Mouse (Mus musculus): Measurements from ENCODE around the gene Syp. TPM values are rescaled to one million over a fixed set of nuclear protein-coding genes. Genes with fewer than 3 reads are reported as not detected.
A peak's percentile ranks its signal among the peaks of the same experiment; 100 is the strongest.

The Syp gene
- polyA plus RNA-seq, 1 experiment from 2014 or later = 26.5 TPM

DNA sequence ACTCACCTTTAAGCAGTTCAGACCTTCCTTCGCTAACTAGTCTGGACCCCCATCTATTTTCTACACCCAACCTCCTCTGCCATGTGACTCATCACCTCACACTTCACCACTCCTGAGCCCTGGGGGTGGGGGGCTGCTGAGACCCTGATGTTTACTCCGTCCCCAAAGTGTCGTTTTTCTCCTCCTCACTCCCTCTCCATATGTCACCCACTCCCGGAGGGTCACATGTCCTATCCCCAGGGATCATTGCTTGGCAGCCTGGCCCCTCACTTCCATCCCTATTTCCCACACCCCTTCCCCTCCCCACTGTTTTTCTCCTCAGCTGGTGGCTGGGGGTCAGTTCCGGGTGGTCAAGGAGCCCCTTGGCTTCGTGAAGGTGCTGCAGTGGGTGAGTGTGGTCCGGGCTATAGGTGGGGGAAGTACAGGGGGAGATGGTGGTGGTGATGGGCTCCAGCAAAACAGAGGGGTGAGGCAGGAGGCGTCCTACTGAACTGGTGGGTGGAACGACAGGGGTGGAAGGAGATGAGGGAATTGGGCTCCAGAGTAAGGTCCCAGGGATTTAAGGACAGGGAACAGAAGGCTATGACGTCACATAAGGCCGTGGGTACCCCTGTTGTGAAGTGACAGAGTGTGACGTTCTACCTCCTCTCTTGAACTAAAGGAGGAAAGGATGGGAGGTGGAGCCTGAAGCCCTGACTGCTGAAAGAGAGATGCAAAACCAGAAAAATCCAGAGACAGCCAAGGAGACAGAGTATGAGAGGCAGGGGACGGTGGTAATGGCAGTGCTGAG is 1.5 kb downstream of the Syp start:
- peak overlapping the region; percentile 58 for H3K4me3 ChIP-seq
- H3K9me3 ChIP-seq = 0 out of 2 replicates have a peak, but pooled peaks cover 7% of the 10 kb centered on the region
- H3K27ac ChIP-seq = peak overlapping the region; percentile 53
- DNase-seq (ENCODE audit: low spot score) = no peak
- WGBS = 28% methylated on average over 13 of the region's 13 CpGs
- peaks cover 14% of the 10 kb centered on the region; the same call in 1 of the 2 replicates for H3K27me3 ChIP-seq (ENCODE audit: insufficient read depth, poor library complexity, severe bottlenecking)
- H3K4me1 ChIP-seq (replicated peaks) = peaks cover 17% of the 10 kb centered on the region
- H3K36me3 ChIP-seq = no peaks in the 10 kb centered on the region

DNA sequence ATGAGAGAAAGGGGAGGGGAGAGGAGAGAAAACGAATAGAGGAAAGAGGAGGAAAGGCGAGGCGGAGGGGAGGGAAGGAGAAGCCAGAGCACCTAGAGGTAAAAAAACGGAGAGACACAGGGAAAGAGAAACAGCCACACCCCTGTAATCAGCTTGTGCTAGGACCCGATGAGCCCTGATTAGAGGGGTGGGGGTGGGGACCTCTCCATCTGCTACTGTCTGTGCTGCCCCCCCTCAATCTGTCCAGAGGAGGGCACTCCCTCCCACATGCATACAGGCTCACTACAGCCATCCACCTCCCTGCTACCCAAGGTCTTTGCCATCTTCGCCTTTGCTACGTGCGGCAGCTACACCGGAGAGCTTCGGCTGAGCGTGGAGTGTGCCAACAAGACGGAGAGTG is 2.5 kb downstream of the Syp start:
- no peak overlapping the region for H3K4me3 ChIP-seq
- H3K36me3 ChIP-seq = no peaks in the 10 kb centered on the region
- DNase-seq (ENCODE audit: low spot score) = no peak
- H3K4me1 ChIP-seq (replicated peaks) = peaks cover 17% of the 10 kb centered on the region
- WGBS = 31% methylated on average over 12 of the region's 12 CpGs
- peaks cover 14% of the 10 kb centered on the region; the same call in 1 of the 2 replicates for H3K27me3 ChIP-seq (ENCODE audit: insufficient read depth, poor library complexity, severe bottlenecking)
- no peak overlapping the region for H3K27ac ChIP-seq
- 0 out of 2 replicates have a peak, but pooled peaks cover 7% of the 10 kb centered on the region for H3K9me3 ChIP-seq

DNA sequence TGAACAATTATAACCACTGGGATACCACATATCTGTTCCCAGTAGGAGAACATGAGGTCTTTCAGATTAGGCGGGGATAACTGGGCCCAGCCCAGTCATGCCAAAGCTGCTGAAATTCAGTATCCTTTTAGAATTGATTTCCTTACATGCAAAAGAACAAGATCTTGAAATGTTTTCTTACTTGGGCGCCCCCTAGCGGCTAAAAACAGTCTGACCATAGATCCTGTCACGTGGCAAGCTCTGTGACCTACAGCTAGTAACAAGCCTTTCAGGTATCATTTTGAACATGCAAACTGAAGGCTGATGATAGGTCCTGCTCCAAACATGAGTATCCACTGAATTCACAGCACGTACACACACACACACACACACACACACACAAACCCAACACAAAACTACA is 7.1 kb downstream of the Syp start:
- peaks cover 7% of the 10 kb centered on the region; the same call in 1 of the 2 replicates for H3K9me3 ChIP-seq
- no peak overlapping the region for H3K27ac ChIP-seq
- peaks cover 4% of the 10 kb centered on the region; the same call in 1 of the 2 replicates for H3K27me3 ChIP-seq (ENCODE audit: insufficient read depth, poor library complexity, severe bottlenecking)
- WGBS = 7% methylated on average over 5 of the region's 5 CpGs
- H3K36me3 ChIP-seq = no peaks in the 10 kb centered on the region
- H3K4me3 ChIP-seq = no peak overlapping the region
- peak; percentile 74 for DNase-seq (ENCODE audit: low spot score)
- 0 out of 2 replicates have a peak, but pooled peaks cover 6% of the 10 kb centered on the region for H3K4me1 ChIP-seq (replicated peaks)

DNA sequence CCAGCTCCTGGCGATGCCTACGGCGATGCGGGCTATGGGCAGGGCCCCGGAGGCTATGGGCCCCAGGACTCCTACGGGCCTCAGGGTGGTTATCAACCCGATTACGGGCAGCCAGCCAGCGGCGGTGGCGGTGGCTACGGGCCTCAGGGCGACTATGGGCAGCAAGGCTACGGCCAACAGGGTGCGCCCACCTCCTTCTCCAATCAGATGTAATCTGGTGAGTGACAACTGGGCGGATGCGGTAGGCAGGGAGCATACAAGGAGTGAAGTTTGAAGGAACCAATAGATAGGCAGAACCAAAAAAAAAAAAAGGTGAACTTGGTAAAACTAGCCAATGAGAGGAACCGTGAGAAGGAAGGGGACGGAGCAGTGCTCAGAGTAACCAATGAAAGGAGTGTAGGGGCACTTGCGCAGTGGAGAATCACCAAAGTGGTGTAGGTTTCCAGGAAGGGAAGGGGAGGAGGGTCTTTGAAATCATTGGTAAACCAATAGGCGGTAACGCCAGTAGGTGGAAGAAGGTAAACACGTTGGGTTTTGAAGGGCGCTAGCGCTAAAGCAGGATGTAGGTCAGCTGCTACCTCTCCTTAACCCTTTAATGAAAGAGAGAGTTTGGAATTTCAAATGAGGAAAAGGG is 10.5 kb downstream of the Syp start:
- 19% methylated on average over 25 of the region's 25 CpGs for WGBS

DNA sequence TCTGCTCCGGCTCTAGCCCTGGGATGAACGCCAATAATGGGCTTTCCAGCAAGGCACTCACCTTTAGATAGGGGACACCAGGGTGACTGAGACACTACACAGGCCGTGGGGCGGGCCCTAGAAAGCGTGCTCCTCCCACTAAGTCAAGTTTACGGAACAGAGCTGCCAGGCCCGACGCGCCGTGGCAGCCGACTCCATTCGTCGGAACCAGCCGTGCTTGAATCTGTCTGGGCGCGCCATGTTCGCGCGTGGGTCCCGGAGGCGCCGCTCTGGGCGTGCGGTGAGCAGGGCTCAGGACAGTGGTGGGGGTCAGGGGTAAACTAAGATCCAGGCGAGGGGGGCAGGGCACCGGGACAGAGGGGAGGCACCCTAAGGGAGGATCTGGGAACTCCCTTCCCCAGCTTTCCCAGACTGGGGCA is 19.0 kb downstream of the Syp start, which contains the start of gene Prickle3:
TSS of gene Prickle3 (plus strand) at position 40 of the 419 bp plus-strand sequence.
- H3K4me3 ChIP-seq = peak within 1 kb of the TSS; percentile 51
- 17% methylated on average over 26 of the region's 26 CpGs for WGBS
- H3K27ac ChIP-seq = peak within 1 kb of the TSS; percentile 83
- no peaks in the 10 kb centered on the region for H3K27me3 ChIP-seq (ENCODE audit: insufficient read depth, poor library complexity, severe bottlenecking)
- H3K4me1 ChIP-seq (replicated peaks) = peaks cover 22% of the 10 kb centered on the region
- no peak for DNase-seq (ENCODE audit: low spot score)
- peaks cover 3% of the 10 kb centered on the region; the same call in 1 of the 2 replicates for H3K9me3 ChIP-seq
- no peaks in the 10 kb centered on the region for H3K36me3 ChIP-seq

More for the DNA sequence above, 10.5 kb downstream of the Syp start:
- H3K27ac ChIP-seq = peak overlapping the region; percentile 88
- peak; percentile 79 for DNase-seq (ENCODE audit: low spot score)
- H3K27me3 ChIP-seq (ENCODE audit: insufficient read depth, poor library complexity, severe bottlenecking) = no peaks in the 10 kb centered on the region
- H3K9me3 ChIP-seq = peaks cover 7% of the 10 kb centered on the region; the same call in 1 of the 2 replicates
- H3K4me3 ChIP-seq = peak overlapping the region; percentile 54
- no peaks in the 10 kb centered on the region for H3K36me3 ChIP-seq
- H3K4me1 ChIP-seq (replicated peaks) = 0 out of 2 replicates have a peak, but pooled peaks cover 2% of the 10 kb centered on the region

DNA sequence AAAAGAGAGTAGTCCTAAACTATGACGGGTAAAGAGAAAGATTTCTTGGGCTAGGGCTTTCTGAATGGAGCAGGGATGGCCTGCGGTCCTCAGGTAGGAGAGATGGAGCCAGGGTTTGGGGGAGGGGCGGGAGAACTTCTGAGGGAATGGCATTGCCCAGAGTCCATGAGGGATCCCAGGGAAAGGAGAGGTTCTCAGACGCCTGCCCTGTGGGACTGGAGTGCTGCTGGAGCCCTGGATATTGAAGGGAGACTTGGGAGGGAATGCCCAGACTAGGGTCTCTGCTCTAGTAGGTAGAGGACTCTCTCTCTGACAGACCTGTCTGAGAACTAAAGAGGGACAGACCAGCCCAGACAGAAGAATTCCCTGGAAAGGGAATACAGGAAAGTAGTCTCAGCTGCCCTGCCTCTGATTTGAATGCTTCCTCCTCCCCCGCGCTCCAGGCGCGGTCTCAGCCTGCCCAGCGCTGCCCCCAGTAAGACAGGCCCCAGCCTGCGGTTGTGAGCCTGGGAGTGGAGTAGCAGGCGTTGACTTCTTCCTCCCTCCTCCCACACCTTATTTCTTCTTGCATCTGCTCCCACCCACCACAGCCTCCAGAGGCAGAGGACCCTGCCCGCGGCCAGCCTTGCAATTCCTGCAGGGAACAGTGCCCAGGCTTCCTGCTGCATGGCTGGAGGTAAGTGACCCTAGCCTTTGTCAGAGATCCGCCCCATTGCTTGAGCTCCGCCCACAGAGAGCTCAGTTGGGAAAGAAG is 19.9 kb downstream of the Syp start:
- Histone ChIP-seq H3K9me3 (peaks cover 3% of the 10 kb centered on the region; the same call in 1 of the 2 replicates), H3K4me1 (replicated peaks) (peaks cover 22% of the 10 kb centered on the region), H3K27ac (peak overlapping the region; percentile 83), H3K36me3 (no peaks in the 10 kb centered on the region), H3K27me3 (ENCODE audit: insufficient read depth, poor library complexity, severe bottlenecking) (no peaks in the 10 kb centered on the region), H3K4me3 (peak overlapping the region; percentile 51)
- 14% methylated on average over 15 of the region's 15 CpGs for WGBS
- peak; percentile 46 for DNase-seq (ENCODE audit: low spot score)

DNA sequence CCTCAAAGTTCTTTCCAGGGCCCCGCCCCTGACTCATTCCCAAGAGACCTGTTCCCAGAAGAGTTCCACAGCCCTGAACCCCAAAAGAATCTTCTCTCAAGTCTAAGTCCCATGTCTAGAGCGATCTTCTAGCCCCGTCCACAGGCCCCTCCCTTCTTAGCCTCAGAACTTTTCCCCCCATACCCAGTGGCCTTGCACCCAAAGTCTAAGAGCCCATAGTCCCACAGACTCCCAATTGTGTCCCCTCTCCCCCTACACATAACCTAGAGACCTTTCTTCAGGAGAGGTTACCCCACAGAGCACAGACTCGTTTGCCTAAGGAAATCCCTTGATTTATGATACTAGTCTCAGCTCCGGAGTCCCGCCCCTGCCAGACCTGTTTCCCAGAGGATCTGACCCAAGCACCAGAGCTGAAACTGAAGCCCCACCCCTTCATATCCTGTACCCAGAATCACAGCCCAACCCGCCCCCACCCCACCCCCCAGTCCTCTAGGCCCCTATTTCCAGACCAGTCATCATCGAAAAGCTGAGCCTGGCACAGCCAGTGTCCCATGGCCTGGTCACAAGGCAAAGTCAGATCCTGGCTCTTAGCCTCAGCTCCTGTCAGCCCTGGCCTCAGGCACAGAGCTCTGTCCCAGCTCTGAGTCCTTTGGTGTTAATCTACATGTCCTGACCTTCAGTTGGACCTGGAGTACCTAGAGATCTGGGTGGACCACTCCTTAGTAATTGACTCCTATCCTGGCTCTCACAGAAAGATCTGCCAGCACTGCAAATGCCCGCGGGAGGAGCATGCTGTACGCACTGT is 20.7 kb downstream of the Syp start:
- Histone ChIP-seq H3K4me3 (peak overlapping the region; percentile 51; the same call in 1 of the 2 replicates), H3K4me1 (replicated peaks) (peaks cover 22% of the 10 kb centered on the region), H3K27ac (peak overlapping the region; percentile 83), H3K9me3 (peaks cover 3% of the 10 kb centered on the region; the same call in 1 of the 2 replicates), H3K36me3 (no peaks in the 10 kb centered on the region), H3K27me3 (ENCODE audit: insufficient read depth, poor library complexity, severe bottlenecking) (no peaks in the 10 kb centered on the region)
- WGBS = 50% methylated on average over 11 of the region's 11 CpGs
- no peak for DNase-seq (ENCODE audit: low spot score)

DNA sequence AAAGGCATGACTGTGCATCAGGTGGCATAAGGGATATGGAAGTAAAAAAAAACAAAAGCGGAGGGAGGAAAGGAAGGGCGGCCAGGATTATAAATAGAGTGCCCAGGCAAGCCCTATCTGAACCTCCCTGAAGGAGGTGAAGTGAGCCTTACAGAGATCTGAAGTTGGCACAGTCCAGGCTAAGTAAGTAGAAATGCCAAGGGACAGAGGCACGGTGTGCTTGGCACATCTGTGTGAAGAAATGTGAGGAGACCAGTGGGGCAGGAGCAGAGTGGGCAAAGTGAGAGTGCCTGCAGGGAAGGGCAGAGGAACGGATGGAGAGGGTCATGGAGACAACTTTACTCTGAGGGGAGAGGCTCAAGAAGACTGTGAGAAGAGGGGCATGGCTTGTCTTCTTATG is 22.8 kb downstream of the Syp start:
- DNase-seq (ENCODE audit: low spot score) = no peak
- no peaks in the 10 kb centered on the region for H3K36me3 ChIP-seq
- peaks cover 3% of the 10 kb centered on the region; the same call in 1 of the 2 replicates for H3K9me3 ChIP-seq
- no peak overlapping the region for H3K4me3 ChIP-seq
- 76% methylated on average over 4 of the region's 4 CpGs for WGBS
- no peak overlapping the region for H3K27ac ChIP-seq
- peaks cover 22% of the 10 kb centered on the region for H3K4me1 ChIP-seq (replicated peaks)
- no peaks in the 10 kb centered on the region for H3K27me3 ChIP-seq (ENCODE audit: insufficient read depth, poor library complexity, severe bottlenecking)

DNA sequence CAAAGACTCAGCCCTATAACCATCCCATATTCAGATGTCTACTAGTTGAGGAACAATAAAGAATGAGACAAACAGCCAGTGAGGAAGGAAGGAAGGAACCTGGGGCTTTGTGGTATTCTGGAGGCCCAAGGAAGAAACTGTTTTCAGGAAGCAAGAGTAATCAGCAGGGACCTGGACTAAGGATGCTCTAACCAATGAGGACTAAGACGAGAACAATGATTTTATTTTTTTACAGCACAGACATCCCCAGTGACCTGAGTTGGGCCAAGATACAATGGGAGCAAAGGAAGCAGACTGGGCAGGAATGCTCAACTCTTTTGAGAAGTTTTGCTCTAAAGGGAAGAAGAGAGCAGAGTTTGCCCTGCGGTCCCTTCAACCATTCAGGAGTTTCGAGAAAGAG is 24.7 kb downstream of the Syp start:
- Histone ChIP-seq H3K36me3 (peaks cover 7% of the 10 kb centered on the region; the same call in 1 of the 2 replicates), H3K27me3 (ENCODE audit: insufficient read depth, poor library complexity, severe bottlenecking) (no peaks in the 10 kb centered on the region), H3K9me3 (peaks cover 3% of the 10 kb centered on the region; the same call in 1 of the 2 replicates), H3K27ac (no peak overlapping the region), H3K4me1 (replicated peaks) (peaks cover 13% of the 10 kb centered on the region), H3K4me3 (no peak overlapping the region)
- 81% methylated on average over 3 of the region's 3 CpGs for WGBS
- no peak for DNase-seq (ENCODE audit: low spot score)

DNA sequence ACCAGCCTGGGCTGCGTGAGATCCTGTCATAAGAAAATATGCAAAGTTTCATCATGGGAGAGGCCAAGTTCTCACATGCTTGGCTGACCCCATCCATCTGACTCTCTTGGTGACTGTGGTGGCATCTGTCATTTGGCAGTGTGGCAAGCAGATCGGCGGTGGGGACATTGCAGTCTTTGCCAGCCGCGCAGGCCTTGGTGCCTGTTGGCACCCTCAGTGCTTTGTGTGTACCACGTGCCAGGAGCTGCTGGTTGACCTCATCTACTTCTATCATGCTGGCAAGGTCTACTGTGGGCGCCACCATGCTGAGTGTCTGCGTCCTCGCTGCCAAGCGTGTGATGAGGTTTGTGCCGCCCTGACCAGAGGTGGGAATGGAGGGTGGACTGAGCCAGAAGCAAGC is 26.5 kb downstream of the Syp start:
- DNase-seq (ENCODE audit: low spot score) = no peak
- WGBS = 94% methylated on average over 11 of the region's 11 CpGs
- Histone ChIP-seq H3K4me1 (replicated peaks) (no peaks in the 10 kb centered on the region), H3K27me3 (ENCODE audit: insufficient read depth, poor library complexity, severe bottlenecking) (no peaks in the 10 kb centered on the region), H3K27ac (no peak overlapping the region), H3K4me3 (no peak overlapping the region), H3K9me3 (no peaks in the 10 kb centered on the region), H3K36me3 (peaks cover 12% of the 10 kb centered on the region)

DNA sequence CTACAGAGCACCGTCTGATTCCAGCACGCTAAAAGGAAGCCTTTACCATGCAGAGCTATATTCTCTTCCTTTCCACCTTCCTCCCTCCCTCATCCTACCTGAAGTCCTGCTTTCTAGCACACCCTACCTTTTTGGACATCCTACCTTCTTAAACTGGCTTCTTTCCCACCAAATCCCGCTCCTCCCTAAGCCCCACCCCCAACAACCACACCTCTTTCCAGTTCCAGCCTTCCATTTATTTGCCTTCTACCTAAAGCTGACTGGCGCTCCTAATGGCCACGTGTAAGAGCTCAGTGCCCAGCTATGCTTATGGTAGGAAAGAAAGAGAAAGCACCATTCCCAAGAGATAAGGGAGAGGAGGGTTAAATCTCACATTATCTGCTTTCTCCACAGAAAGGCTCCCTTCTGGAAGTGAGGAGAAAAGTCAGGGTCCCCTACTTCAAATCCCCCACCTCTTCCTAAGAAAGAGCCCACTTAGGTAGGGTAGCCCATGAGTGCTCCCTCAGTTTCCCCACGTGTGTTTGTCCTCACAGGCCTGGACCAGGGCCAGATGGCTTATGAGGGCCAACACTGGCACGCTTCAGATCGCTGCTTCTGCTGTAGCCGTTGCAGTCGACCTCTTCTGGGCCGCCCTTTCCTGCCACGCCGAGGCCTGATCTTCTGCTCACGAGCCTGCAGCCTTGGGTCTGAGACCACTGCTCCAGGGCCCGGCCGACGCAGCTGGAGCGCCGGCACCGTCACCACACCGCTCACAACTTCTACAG is 27.6 kb downstream of the Syp start:
- DNase-seq (ENCODE audit: low spot score) = no peak
- H3K9me3 ChIP-seq = 0 out of 2 replicates have a peak, but pooled peaks cover 3% of the 10 kb centered on the region
- no peak overlapping the region for H3K4me3 ChIP-seq
- H3K27me3 ChIP-seq (ENCODE audit: insufficient read depth, poor library complexity, severe bottlenecking) = no peaks in the 10 kb centered on the region
- no peak overlapping the region for H3K27ac ChIP-seq
- 0 out of 2 replicates have a peak, but pooled peaks cover 7% of the 10 kb centered on the region for H3K4me1 ChIP-seq (replicated peaks)
- 75% methylated on average over 21 of the region's 21 CpGs for WGBS
- peaks cover 12% of the 10 kb centered on the region for H3K36me3 ChIP-seq
